Mouse (Mus musculus): ENCODE measurements around the gene Ndufs8. TPM values are rescaled to one million over a fixed set of nuclear protein-coding genes. Genes with fewer than 3 reads are reported as not detected.
A peak's percentile ranks its signal among the peaks of the same experiment; 100 is the strongest.

Gene Ndufs8
- polyA plus RNA-seq, 1 experiment from 2014 or later, result 297 TPM

DNA sequence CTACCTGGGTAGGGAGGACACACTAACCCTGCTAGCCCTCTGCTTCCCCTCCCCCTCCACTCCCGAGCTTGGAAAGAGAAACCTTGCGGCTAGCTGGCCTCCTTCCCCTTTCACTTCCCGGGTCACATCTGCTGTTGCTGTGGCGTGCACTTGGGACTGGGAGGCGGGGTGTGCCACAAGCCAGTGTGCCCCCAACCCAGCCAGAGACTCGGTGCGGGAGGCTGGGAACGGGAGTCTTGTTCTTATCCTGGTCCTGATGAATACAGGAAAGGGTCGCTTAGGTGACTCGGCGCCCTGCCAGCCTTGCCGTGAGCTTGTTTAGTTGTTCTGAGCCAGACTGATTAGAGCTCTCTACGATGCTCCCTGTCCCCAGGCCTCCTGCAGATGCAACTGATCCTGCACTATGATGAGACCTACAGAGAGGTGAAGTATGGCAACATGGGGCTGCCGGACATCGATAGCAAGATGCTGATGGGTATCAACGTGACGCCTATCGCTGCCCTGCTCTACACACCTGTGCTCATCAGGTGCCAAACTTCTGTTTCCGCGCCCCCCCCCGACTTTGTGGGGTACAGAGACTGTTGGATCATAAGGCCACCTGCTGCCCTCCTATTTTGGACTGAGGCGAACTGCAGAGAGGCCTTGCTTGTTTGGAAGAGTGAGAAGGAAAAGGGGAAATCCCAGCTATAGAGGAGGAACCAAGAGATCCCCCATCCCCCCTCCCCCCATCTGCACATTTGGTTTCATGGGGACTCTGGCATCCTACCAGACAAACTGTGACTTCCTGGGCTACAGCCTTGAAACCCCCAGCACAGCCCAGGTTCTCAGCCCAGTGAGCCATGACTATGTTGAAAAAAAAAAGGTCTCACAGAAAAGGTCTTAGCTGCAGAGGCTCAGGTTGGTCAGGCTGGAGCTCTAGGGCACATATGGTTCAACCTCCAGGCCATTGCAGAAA is 23.6 kb upstream of the Ndufs8 start:
- Histone ChIP-seq H3K27ac (replicated peaks; ENCODE audit: low read depth, low read length) (no peak overlapping the region), H3K9ac (ENCODE audit: low read depth, low read length) (peak overlapping the region; percentile 56), H3K4me3 (ENCODE audit: low read depth, low read length) (peak overlapping the region; percentile 44), H3K9me3 (ENCODE audit: control insufficient read depth, low read length) (no peaks in the 10 kb centered on the region), H3K4me1 (ENCODE audit: control insufficient read depth, insufficient read depth, low read length) (peaks cover 13% of the 10 kb centered on the region), H3K36me3 (ENCODE audit: control insufficient read depth, insufficient read depth, low read length) (no peaks in the 10 kb centered on the region), H3K4me2 (ENCODE audit: low read depth, low read length) (peak overlapping the region; percentile 81), H3K27me3 (replicated peaks; ENCODE audit: control insufficient read depth, insufficient read depth, low read length) (no peaks in the 10 kb centered on the region)
- DNase-seq (ENCODE audit: low spot score) (peak; percentile 53), ATAC-seq (ENCODE audit: low read depth) (0 out of 2 replicates have a peak, but pooled peaks have one; percentile 17)
- WGBS, result 8% methylated on average over 22 of the region's 22 CpGs

DNA sequence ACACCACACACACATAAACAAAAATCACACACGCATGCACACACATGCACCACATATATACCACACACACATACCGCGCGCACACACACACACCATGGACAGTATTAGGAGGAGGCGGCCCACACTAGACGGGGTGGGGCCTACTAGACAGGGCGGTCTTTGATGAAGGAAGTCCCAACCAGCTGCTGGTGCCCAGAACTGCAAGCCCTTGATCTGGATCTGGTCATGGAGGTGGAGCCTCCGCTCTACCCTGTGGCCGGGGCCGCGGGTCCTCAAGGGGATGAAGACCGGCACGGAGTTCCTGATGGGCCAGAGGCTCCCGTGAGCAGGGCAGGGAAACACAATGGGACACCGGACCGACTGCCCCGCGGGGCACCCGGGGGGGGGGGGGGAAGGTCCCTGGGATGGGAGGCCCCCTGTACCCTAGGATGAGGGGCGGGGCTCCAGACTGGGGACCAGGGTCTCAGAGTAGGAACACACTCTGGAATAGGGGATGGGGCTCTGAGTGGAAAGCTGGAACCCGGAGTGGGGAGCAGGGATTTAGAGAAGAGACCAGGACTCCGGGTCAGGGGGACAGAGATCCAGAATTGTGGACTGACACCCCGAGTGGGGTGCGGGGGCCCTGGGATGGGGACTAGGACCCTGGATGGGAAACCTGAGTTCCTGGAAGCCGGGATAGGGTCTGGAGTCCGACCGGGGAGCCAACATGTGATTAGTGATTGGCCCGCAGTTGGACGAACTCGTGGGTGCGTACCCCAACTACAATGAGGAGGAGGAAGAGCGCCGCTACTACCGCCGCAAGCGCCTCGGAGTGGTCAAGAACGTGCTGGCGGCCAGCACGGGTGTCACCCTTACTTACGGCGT is 22.7 kb upstream of the Ndufs8 start, which contains the start of gene Unc93b1:
Gene Unc93b1, plus strand, starts transcription at position 155 of the 864 bp plus-strand sequence.
- 6% methylated on average over 42 of the region's 42 CpGs for WGBS
- H3K4me3 ChIP-seq (ENCODE audit: low read depth, low read length), result peak within 1 kb of the TSS; percentile 44
- no peaks in the 10 kb centered on the region for H3K9me3 ChIP-seq (ENCODE audit: control insufficient read depth, low read length)
- H3K27ac ChIP-seq (replicated peaks; ENCODE audit: low read depth, low read length), result no peak within 1 kb of the TSS
- no peaks in the 10 kb centered on the region for H3K36me3 ChIP-seq (ENCODE audit: control insufficient read depth, insufficient read depth, low read length)
- DNase-seq (ENCODE audit: low spot score), result peak; percentile 87
- H3K4me1 ChIP-seq (ENCODE audit: control insufficient read depth, insufficient read depth, low read length), result peaks cover 13% of the 10 kb centered on the region
- peak; percentile 89 for ATAC-seq (ENCODE audit: low read depth)
- peak within 1 kb of the TSS; percentile 56 for H3K9ac ChIP-seq (ENCODE audit: low read depth, low read length)
- H3K27me3 ChIP-seq (replicated peaks; ENCODE audit: control insufficient read depth, insufficient read depth, low read length), result no peaks in the 10 kb centered on the region
- peak within 1 kb of the TSS; percentile 81 for H3K4me2 ChIP-seq (ENCODE audit: low read depth, low read length)

DNA sequence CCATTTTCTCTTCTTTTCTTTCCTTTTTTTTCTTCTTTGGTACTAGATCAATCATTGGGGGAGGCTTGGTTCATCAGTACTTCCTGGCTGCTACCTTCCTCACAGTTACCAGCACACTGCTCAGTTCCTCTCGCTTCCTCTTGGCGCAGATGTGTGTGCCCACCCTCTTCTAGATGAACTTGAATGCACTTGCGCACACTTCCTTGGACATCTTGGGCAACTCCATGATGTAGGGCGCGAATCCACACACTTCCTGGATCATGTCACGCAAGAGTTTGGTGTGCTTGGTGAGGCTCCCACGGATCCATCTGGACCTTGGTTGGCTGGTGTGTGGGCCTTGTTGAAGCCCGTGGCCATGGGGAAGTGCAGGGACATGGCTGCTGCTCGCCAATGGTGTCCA is 19.1 kb upstream of the Ndufs8 start:
- H3K27ac ChIP-seq (replicated peaks; ENCODE audit: low read depth, low read length), result no peak overlapping the region
- peaks cover 26% of the 10 kb centered on the region for H3K4me1 ChIP-seq (ENCODE audit: control insufficient read depth, insufficient read depth, low read length)
- no peak overlapping the region for H3K4me3 ChIP-seq (ENCODE audit: low read depth, low read length)
- 89% methylated on average over 9 of the region's 9 CpGs for WGBS
- H3K4me2 ChIP-seq (ENCODE audit: low read depth, low read length), result no peak overlapping the region
- H3K9ac ChIP-seq (ENCODE audit: low read depth, low read length), result no peak overlapping the region
- no peaks in the 10 kb centered on the region for H3K27me3 ChIP-seq (replicated peaks; ENCODE audit: control insufficient read depth, insufficient read depth, low read length)
- no peak for ATAC-seq (ENCODE audit: low read depth)
- DNase-seq (ENCODE audit: low spot score), result no peak
- H3K9me3 ChIP-seq (ENCODE audit: control insufficient read depth, low read length), result no peaks in the 10 kb centered on the region
- H3K36me3 ChIP-seq (ENCODE audit: control insufficient read depth, insufficient read depth, low read length), result no peaks in the 10 kb centered on the region

DNA sequence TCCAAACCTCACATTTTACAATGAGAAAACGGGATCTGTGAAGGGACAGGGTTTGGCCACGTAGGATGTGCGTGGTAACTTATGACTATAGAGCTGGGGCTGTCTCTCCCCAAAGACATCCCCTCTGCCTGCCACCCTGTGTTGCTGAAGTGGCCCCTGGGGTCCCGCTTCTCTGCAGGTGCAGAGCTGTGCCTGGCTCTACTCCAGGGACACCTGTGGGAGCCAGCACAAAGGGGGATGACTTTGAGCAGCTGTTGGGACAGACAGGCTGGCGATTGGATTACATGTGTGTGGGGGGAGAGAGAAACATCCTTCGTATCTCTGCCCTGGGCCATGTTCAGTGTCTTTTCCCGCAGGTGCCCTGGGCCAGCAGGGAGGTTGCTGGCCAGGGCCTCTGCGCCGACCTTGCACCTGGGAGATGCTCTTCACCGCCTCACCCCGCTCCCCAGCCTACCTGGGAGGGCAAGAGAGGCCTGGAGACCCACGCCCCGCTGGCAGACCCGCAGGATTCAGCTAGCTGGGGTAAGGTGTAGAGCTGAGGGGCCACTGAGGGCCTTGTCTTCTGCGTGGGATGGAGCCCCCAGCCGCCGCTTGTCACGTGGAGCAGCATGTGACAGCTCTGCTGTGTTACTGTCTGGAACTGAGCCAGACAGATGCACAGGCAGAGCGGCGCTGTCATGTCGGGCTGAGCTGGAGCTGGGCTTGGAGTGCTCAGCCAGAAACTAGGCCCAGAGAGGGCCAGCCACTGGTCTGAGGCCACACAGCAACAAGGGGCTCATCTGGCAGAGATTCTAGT is 17.9 kb upstream of the Ndufs8 start:
- peak; percentile 56 for DNase-seq (ENCODE audit: low spot score)
- Histone ChIP-seq H3K27me3 (replicated peaks; ENCODE audit: control insufficient read depth, insufficient read depth, low read length) (no peaks in the 10 kb centered on the region), H3K4me1 (ENCODE audit: control insufficient read depth, insufficient read depth, low read length) (peaks cover 28% of the 10 kb centered on the region), H3K9me3 (ENCODE audit: control insufficient read depth, low read length) (no peaks in the 10 kb centered on the region), H3K4me2 (ENCODE audit: low read depth, low read length) (no peak overlapping the region), H3K9ac (ENCODE audit: low read depth, low read length) (no peak overlapping the region), H3K4me3 (ENCODE audit: low read depth, low read length) (no peak overlapping the region), H3K36me3 (ENCODE audit: control insufficient read depth, insufficient read depth, low read length) (no peaks in the 10 kb centered on the region), H3K27ac (replicated peaks; ENCODE audit: low read depth, low read length) (peak overlapping the region; percentile 69)
- no peak for ATAC-seq (ENCODE audit: low read depth)
- 62% methylated on average over 20 of the region's 21 CpGs for WGBS

DNA sequence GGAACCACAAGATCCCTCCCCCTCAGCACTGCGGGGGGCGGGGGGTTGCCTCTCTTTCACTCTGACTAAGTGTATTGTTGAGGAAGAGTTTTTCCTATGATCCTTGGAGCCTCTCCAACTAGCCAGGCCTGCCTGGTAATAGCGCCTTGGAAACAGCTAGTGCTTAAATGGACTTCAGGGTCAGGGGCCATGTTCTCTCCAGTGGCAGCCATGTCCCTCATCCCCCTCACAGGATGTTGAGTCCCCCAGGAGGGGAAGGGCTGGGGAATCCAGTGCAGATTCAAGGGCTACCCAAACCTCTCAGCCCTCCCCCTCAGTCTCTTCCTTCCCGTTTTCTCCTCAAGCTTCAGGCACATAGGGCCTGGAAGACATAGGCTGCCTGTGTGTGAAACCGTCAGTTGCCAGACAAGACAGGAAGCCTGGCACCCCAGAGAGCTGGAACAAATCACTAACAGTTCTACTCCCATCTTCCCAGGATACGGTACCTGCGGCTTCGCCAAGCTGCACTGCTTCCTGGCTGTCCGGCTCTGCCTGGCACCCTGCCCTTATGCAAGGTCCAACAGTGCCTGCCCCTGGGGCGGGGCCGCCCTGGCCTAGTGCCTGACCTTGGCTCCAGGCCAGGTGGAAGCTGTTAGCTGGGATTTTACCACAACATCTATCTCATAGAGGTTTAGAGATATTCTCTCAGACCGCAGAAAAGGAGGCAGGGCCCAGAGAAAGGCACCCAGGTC is 16.8 kb upstream of the Ndufs8 start, which contains the start of gene Aldh3b1:
Gene Aldh3b1, minus strand, starts transcription at position 598 of the 731 bp plus-strand sequence.
- peak within 1 kb of the TSS; percentile 69 for H3K27ac ChIP-seq (replicated peaks; ENCODE audit: low read depth, low read length)
- no peaks in the 10 kb centered on the region for H3K9me3 ChIP-seq (ENCODE audit: control insufficient read depth, low read length)
- 32% methylated on average over 12 of the region's 12 CpGs for WGBS
- H3K4me3 ChIP-seq (ENCODE audit: low read depth, low read length), result no peak within 1 kb of the TSS
- no peaks in the 10 kb centered on the region for H3K27me3 ChIP-seq (replicated peaks; ENCODE audit: control insufficient read depth, insufficient read depth, low read length)
- ATAC-seq (ENCODE audit: low read depth), result peak; percentile 41
- H3K36me3 ChIP-seq (ENCODE audit: control insufficient read depth, insufficient read depth, low read length), result no peaks in the 10 kb centered on the region
- H3K4me2 ChIP-seq (ENCODE audit: low read depth, low read length), result peak within 1 kb of the TSS; percentile 5; the same call in 1 of the 2 replicates
- H3K9ac ChIP-seq (ENCODE audit: low read depth, low read length), result no peak within 1 kb of the TSS
- DNase-seq (ENCODE audit: low spot score), result peak; percentile 80
- H3K4me1 ChIP-seq (ENCODE audit: control insufficient read depth, insufficient read depth, low read length), result peaks cover 23% of the 10 kb centered on the region

DNA sequence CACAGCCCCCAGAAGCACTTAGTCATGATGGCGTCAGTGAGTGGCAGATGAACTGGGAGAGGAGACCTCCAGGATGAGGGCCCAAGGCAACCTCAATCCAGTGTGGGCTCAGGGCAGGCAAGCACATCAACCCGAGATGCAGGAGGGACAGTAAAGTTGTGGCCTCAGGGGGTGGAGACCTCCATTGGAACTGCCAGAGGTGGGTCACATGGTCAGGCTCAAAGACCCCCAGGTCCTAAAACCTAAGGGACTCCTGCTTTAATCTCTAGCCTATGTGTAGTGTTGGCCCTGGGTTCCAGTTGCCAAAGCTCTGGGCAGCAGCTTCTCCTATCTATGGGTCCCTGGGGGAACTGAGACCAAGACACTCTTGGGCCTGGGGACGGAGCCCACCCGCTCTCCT is 16.2 kb upstream of the Ndufs8 start:
- peak overlapping the region; percentile 69 for H3K27ac ChIP-seq (replicated peaks; ENCODE audit: low read depth, low read length)
- DNase-seq (ENCODE audit: low spot score) (no peak), ATAC-seq (ENCODE audit: low read depth) (no peak)
- peaks cover 23% of the 10 kb centered on the region for H3K4me1 ChIP-seq (ENCODE audit: control insufficient read depth, insufficient read depth, low read length)
- no peaks in the 10 kb centered on the region for H3K9me3 ChIP-seq (ENCODE audit: control insufficient read depth, low read length)
- no peaks in the 10 kb centered on the region for H3K27me3 ChIP-seq (replicated peaks; ENCODE audit: control insufficient read depth, insufficient read depth, low read length)
- H3K36me3 ChIP-seq (ENCODE audit: control insufficient read depth, insufficient read depth, low read length), result no peaks in the 10 kb centered on the region
- no peak overlapping the region for H3K9ac ChIP-seq (ENCODE audit: low read depth, low read length)
- no peak overlapping the region for H3K4me3 ChIP-seq (ENCODE audit: low read depth, low read length)
- 86% methylated on average over 4 of the region's 4 CpGs for WGBS
- H3K4me2 ChIP-seq (ENCODE audit: low read depth, low read length), result no peak overlapping the region

DNA sequence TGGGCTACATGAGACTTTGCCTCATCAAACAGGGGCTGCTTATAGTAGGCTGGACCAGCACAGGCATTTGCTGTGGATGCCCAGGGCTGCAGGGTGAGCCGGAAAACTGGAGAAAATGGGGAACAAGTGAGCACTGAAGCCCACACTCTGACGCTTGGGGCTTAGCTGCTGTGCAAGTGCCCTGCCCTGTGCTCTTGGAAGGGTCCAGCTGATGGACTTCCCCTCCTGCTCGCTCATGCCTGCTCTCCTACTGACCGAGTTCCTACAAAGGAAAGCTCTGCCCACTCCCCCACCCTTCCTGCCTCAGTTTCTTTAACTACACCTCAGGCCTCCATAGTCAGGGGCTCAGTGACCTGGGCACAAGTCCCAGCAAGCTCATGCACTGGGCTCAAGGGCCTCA is 15.4 kb upstream of the Ndufs8 start:
- H3K4me2 ChIP-seq (ENCODE audit: low read depth, low read length), result no peak overlapping the region
- WGBS, result 93% methylated on average over 3 of the region's 4 CpGs
- H3K27me3 ChIP-seq (replicated peaks; ENCODE audit: control insufficient read depth, insufficient read depth, low read length), result no peaks in the 10 kb centered on the region
- ATAC-seq (ENCODE audit: low read depth), result no peak
- H3K9ac ChIP-seq (ENCODE audit: low read depth, low read length), result no peak overlapping the region
- H3K27ac ChIP-seq (replicated peaks; ENCODE audit: low read depth, low read length), result no peak overlapping the region
- H3K9me3 ChIP-seq (ENCODE audit: control insufficient read depth, low read length), result no peaks in the 10 kb centered on the region
- peaks cover 23% of the 10 kb centered on the region for H3K4me1 ChIP-seq (ENCODE audit: control insufficient read depth, insufficient read depth, low read length)
- H3K4me3 ChIP-seq (ENCODE audit: low read depth, low read length), result no peak overlapping the region
- DNase-seq (ENCODE audit: low spot score), result no peak
- H3K36me3 ChIP-seq (ENCODE audit: control insufficient read depth, insufficient read depth, low read length), result no peaks in the 10 kb centered on the region

Data from embryonic facial prominence, embryonic 14.5 days (tissue).